Mouse (Mus musculus) olfactory bulb, adult 2 months (tissue): ENCODE data around the gene Cep135.

ENCODE experiments used
- CTCF ChIP-seq: fragments of 200-500 bp; IDR thresholded peaks from 2 replicates; pipeline ENCODE4 v1.5.1; 2012; ENCODE audit warnings: low read depth, mild to moderate bottlenecking, low read length, moderate library complexity; ENCODE audit not compliant: insufficient read depth
- POLR2A ChIP-seq: fragments of 200-500 bp; IDR thresholded peaks from 2 replicates; pipeline ENCODE4 v1.6.1; 2012; ENCODE audit warnings: mild to moderate bottlenecking, low read depth, low read length, moderate library complexity; ENCODE audit not compliant: insufficient read depth

DNA sequence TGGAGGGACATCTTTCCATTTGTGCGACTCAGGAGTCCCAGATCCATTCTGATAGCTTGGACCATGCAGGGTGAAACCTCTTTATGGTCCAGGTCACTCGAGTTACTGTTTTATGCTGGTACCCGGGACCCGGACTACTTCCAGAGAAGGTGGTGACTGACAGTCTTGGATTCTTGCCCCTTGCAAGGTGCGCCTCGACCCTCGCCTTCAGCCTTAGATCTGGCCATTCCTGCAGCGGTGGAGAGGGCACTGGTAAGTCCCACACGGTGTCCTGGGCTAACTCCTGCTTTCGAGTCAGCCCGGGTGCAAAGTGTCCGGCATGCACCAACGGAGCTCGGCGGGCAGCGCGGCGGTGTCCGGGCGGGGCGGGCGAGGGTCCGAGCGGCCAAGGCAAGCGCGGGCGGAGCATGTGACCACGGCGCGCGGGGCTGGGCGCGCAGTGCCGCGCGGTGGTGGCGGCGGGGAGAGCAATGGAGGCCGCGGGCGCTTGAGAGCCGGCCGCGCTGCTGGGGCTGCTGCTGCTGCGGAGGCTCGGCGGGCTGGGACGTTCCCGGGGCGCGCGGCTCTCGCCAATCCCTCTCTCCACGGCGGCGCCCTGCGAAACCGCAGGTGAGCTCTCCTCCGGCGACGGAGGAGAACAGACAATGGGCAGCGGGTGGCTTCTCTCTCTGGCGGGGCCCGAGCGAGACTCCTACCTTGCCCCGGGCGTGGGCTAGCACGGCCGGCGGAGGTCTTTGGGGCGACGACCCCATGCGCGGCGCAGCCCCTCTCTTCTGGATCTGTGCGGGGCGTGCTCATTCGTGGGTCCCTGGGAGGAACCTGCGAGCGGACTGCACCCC lies 69.0 kb downstream of the Cep135 start:
- TF ChIP-seq CTCF (peak; percentile 55; the same call in 1 of the 2 replicates), POLR2A (peak; percentile 64; the same call in 1 of the 2 replicates)
